Mouse (Mus musculus): ENCODE results near the gene Zyx. TPM values are rescaled to one million over a fixed set of nuclear protein-coding genes. Genes with fewer than 3 reads are reported as not detected.

The Zyx gene
- polyA plus RNA-seq (2015; fragmentation: Illumina TruSeq; extraction: RNeasy Lipid Tissue Mini Kit (QIAGEN cat#74804); ENCODE audit: insufficient read depth, low read depth, low replicate concordance), result 21.8 TPM

GRCm38 (mm10) chr6:42349426-42350020 lies at the start of gene Zyx:
Gene Zyx, plus strand, starts transcription at chr6:42349630.

DNA sequence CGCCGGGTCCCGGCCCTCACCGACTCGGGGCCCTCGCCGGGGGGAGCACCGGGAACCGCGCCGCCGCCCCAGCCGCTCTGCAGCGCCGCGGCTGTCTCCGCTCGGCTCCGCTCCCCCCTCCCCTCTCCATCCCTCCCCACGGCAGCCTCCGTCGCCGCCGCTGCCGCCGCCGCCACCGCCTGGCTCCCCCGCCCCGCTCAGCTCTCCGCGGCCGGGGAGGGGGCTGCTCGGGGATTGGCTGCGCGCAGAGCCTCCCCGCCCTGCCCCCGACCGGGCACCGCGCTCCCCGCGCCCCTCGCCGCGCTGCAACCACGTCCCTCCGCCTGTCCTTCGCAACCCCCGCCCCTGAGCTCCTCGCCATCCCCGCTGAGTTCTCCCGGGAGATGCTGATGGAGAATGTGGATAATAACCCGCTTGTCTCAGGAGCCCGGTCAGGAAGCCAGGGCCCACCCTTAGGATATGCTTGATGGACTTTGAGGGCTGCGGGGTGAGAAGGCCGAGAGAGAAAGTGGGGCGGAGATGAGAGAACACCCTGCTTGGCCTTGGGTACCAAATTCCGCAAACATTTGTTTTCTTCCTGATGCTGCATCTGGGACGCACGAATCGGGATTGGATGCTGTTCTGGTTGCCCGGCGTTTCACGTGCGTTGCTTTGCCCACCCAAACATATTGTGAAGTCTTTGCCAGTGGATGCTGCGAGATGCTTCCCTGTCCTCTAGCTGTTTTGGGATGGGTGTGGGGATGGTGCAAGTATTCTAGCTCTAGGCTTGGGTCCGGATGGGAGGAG lies 24.8 kb upstream of the Zyx start, which contains the start of gene Fam131b:
Gene Fam131b (minus strand): TSS at position 162 of the 786 bp plus-strand sequence.

GRCm38 (mm10) chr6:42372816-42373547 lies 23.6 kb downstream of the Zyx start, which contains the start of gene Epha1:
Gene Epha1, minus strand, starts transcription at chr6:42373268.

GRCm38 (mm10) chr6:42399938-42400337 lies 50.5 kb downstream of the Zyx start, which contains the start of gene Tas2r143:
Gene Tas2r143, plus strand, starts transcription at chr6:42400238.

DNA sequence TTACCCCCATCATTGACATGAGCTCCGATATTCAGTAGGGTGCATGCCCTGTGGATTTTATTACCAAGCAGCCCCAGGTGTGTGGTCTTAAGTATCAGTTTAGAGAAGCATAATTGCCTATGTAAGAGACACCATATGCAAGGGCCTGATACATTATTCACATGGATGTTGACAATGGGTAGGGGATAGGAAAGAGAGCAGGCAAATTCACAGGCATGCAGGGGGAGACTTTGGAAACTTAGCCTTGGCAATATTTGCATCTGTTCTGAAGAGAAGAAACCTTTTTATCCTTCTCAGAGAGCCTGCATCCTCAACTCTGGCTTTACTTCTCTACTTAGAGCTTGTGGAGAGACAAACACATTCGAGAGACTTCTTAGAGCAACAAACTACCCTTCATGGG lies 55.7 kb downstream of the Zyx start, which contains the start of gene Tas2r135:
Gene Tas2r135 (plus strand): TSS at position 301 of the 400 bp plus-strand sequence.

Other genes with a start within 250 kb of the Zyx start
- gene Tas2r139, start 208.7 kb upstream of the Zyx start, polyA plus RNA-seq (2015; fragmentation: Illumina TruSeq; extraction: RNeasy Lipid Tissue Mini Kit (QIAGEN cat#74804); ENCODE audit: insufficient read depth, low read depth, low replicate concordance), result not detected
- not detected for gene Tas2r144, start 134.3 kb upstream of the Zyx start, polyA plus RNA-seq (2015; fragmentation: Illumina TruSeq; extraction: RNeasy Lipid Tissue Mini Kit (QIAGEN cat#74804); ENCODE audit: insufficient read depth, low read depth, low replicate concordance)
- 14.2 TPM for gene Gstk1, start 103.7 kb upstream of the Zyx start, polyA plus RNA-seq (2015; fragmentation: Illumina TruSeq; extraction: RNeasy Lipid Tissue Mini Kit (QIAGEN cat#74804); ENCODE audit: insufficient read depth, low read depth, low replicate concordance)
- gene Tmem139, start 87.7 kb upstream of the Zyx start, polyA plus RNA-seq (2015; fragmentation: Illumina TruSeq; extraction: RNeasy Lipid Tissue Mini Kit (QIAGEN cat#74804); ENCODE audit: insufficient read depth, low read depth, low replicate concordance), result not detected
- 6.7 TPM for gene Casp2, start 84.6 kb upstream of the Zyx start, polyA plus RNA-seq (2015; fragmentation: Illumina TruSeq; extraction: RNeasy Lipid Tissue Mini Kit (QIAGEN cat#74804); ENCODE audit: insufficient read depth, low read depth, low replicate concordance)
- not detected for gene Clcn1, start 62.9 kb upstream of the Zyx start, polyA plus RNA-seq (2015; fragmentation: Illumina TruSeq; extraction: RNeasy Lipid Tissue Mini Kit (QIAGEN cat#74804); ENCODE audit: insufficient read depth, low read depth, low replicate concordance)
- 0.18 TPM for gene Fam131b, start 25.0 kb upstream of the Zyx start, polyA plus RNA-seq (2015; fragmentation: Illumina TruSeq; extraction: RNeasy Lipid Tissue Mini Kit (QIAGEN cat#74804); ENCODE audit: insufficient read depth, low read depth, low replicate concordance)
- 1.8 TPM for gene Epha1, start 23.6 kb downstream of the Zyx start, polyA plus RNA-seq (2015; fragmentation: Illumina TruSeq; extraction: RNeasy Lipid Tissue Mini Kit (QIAGEN cat#74804); ENCODE audit: insufficient read depth, low read depth, low replicate concordance)
- not detected for gene Tas2r143, start 50.6 kb downstream of the Zyx start, polyA plus RNA-seq (2015; fragmentation: Illumina TruSeq; extraction: RNeasy Lipid Tissue Mini Kit (QIAGEN cat#74804); ENCODE audit: insufficient read depth, low read depth, low replicate concordance)
- gene Tas2r135, start 55.8 kb downstream of the Zyx start, polyA plus RNA-seq (2015; fragmentation: Illumina TruSeq; extraction: RNeasy Lipid Tissue Mini Kit (QIAGEN cat#74804); ENCODE audit: insufficient read depth, low read depth, low replicate concordance), result not detected
- gene Tas2r126, start 84.9 kb downstream of the Zyx start, polyA plus RNA-seq (2015; fragmentation: Illumina TruSeq; extraction: RNeasy Lipid Tissue Mini Kit (QIAGEN cat#74804); ENCODE audit: insufficient read depth, low read depth, low replicate concordance), result not detected
- gene Olfr458, start 115.6 kb downstream of the Zyx start, polyA plus RNA-seq (2015; fragmentation: Illumina TruSeq; extraction: RNeasy Lipid Tissue Mini Kit (QIAGEN cat#74804); ENCODE audit: insufficient read depth, low read depth, low replicate concordance), result not detected
- gene Olfr457, start 126.7 kb downstream of the Zyx start, polyA plus RNA-seq (2015; fragmentation: Illumina TruSeq; extraction: RNeasy Lipid Tissue Mini Kit (QIAGEN cat#74804); ENCODE audit: insufficient read depth, low read depth, low replicate concordance), result not detected
- not detected for gene Olfr456, start 137.6 kb downstream of the Zyx start, polyA plus RNA-seq (2015; fragmentation: Illumina TruSeq; extraction: RNeasy Lipid Tissue Mini Kit (QIAGEN cat#74804); ENCODE audit: insufficient read depth, low read depth, low replicate concordance)
- not detected for gene Olfr455, start 198.0 kb downstream of the Zyx start, polyA plus RNA-seq (2015; fragmentation: Illumina TruSeq; extraction: RNeasy Lipid Tissue Mini Kit (QIAGEN cat#74804); ENCODE audit: insufficient read depth, low read depth, low replicate concordance)
- gene Tcaf3, start 248.1 kb downstream of the Zyx start, polyA plus RNA-seq (2015; fragmentation: Illumina TruSeq; extraction: RNeasy Lipid Tissue Mini Kit (QIAGEN cat#74804); ENCODE audit: insufficient read depth, low read depth, low replicate concordance), result not detected